Mouse (Mus musculus): ENCODE results near the gene Ssxb5. TPM values are rescaled to one million over a fixed set of nuclear protein-coding genes. Genes with fewer than 3 reads are reported as not detected.
"Not testable (repeated sequence)": the region's sequence is repeated elsewhere in the genome, so short reads cannot be mapped to it uniquely, and the experiment has no call there.

Gene Ssxb5
- not detected in 2 replicates for polyA plus RNA-seq (2014; fragmentation: Nextera tagmentation; extraction: Ambion mirVana)

GRCm38 (mm10) chrX:8803391-8803790 lies at the start of gene Ssxb5:
Gene Ssxb5 (plus strand): TSS chrX:8803691.
- H3K4me2 ChIP-seq (ENCODE audit: low read depth, low read length); H3K27ac ChIP-seq (replicated peaks; ENCODE audit: low read depth, low read length); H3K4me1 ChIP-seq (ENCODE audit: control insufficient read depth, insufficient read depth, low read length); H3K9ac ChIP-seq (replicated peaks; ENCODE audit: low read length); ATAC-seq (replicated peaks; ENCODE audit: insufficient number of reproducible peaks, low FRiP score, low TSS enrichment, low read depth); DNase-seq (ENCODE audit: low spot score); H3K4me3 ChIP-seq (ENCODE audit: low read depth, low read length); H3K27me3 ChIP-seq (ENCODE audit: control insufficient read depth, insufficient read depth, low read length); H3K9me3 ChIP-seq (replicated peaks; ENCODE audit: control insufficient read depth, low read length); H3K36me3 ChIP-seq (replicated peaks; ENCODE audit: control insufficient read depth, insufficient read depth, low read depth, low read length): not testable (repeated sequence)
- 81% methylated on average over 4 of the region's 4 CpGs for WGBS

- Histone ChIP-seq H3K27ac (replicated peaks; ENCODE audit: low read depth, low read length) (no peak overlapping the region), H3K9me3 (replicated peaks; ENCODE audit: control insufficient read depth, low read length) (no peaks in the 10 kb centered on the region), H3K9ac (replicated peaks; ENCODE audit: low read length) (no peak overlapping the region), H3K4me1 (ENCODE audit: control insufficient read depth, insufficient read depth, low read length) (no peaks in the 10 kb centered on the region), H3K36me3 (replicated peaks; ENCODE audit: control insufficient read depth, insufficient read depth, low read depth, low read length) (no peaks in the 10 kb centered on the region), H3K4me3 (ENCODE audit: low read depth, low read length) (no peak overlapping the region), H3K27me3 (ENCODE audit: control insufficient read depth, insufficient read depth, low read length) (no peaks in the 10 kb centered on the region), H3K4me2 (ENCODE audit: low read depth, low read length) (no peak overlapping the region)
- no peak for ATAC-seq (replicated peaks; ENCODE audit: insufficient number of reproducible peaks, low FRiP score, low TSS enrichment, low read depth)
- peak; percentile 11 for DNase-seq (ENCODE audit: low spot score)
Observed at GRCm38 (mm10) chrX:8832043-8832442, 28.6 kb downstream of the Ssxb5 start.

- Histone ChIP-seq H3K9me3 (replicated peaks; ENCODE audit: control insufficient read depth, low read length) (no peaks in the 10 kb centered on the region), H3K36me3 (replicated peaks; ENCODE audit: control insufficient read depth, insufficient read depth, low read depth, low read length) (no peaks in the 10 kb centered on the region), H3K4me1 (ENCODE audit: control insufficient read depth, insufficient read depth, low read length) (no peaks in the 10 kb centered on the region), H3K27me3 (ENCODE audit: control insufficient read depth, insufficient read depth, low read length) (no peaks in the 10 kb centered on the region), H3K4me2 (ENCODE audit: low read depth, low read length) (no peak within 1 kb of the TSS), H3K9ac (replicated peaks; ENCODE audit: low read length) (no peak within 1 kb of the TSS), H3K27ac (replicated peaks; ENCODE audit: low read depth, low read length) (no peak within 1 kb of the TSS), H3K4me3 (ENCODE audit: low read depth, low read length) (no peak within 1 kb of the TSS)
- no peak for DNase-seq (ENCODE audit: low spot score)
- no peak for ATAC-seq (replicated peaks; ENCODE audit: insufficient number of reproducible peaks, low FRiP score, low TSS enrichment, low read depth)
- 64% methylated on average over 1 of the region's 1 CpGs for WGBS
Observed at GRCm38 (mm10) chrX:8843694-8844093, 40.2 kb downstream of the Ssxb5 start, which contains the start of gene Gm6592. Gene Gm6592 (plus strand): TSS chrX:8843994.

GRCm38 (mm10) chrX:8852486-8852885 lies 49.0 kb downstream of the Ssxb5 start:
- Histone ChIP-seq H3K27me3 (ENCODE audit: control insufficient read depth, insufficient read depth, low read length) (no peaks in the 10 kb centered on the region), H3K4me2 (ENCODE audit: low read depth, low read length) (no peak overlapping the region), H3K9me3 (replicated peaks; ENCODE audit: control insufficient read depth, low read length) (no peaks in the 10 kb centered on the region), H3K4me1 (ENCODE audit: control insufficient read depth, insufficient read depth, low read length) (no peaks in the 10 kb centered on the region), H3K9ac (replicated peaks; ENCODE audit: low read length) (no peak overlapping the region), H3K36me3 (replicated peaks; ENCODE audit: control insufficient read depth, insufficient read depth, low read depth, low read length) (no peaks in the 10 kb centered on the region), H3K4me3 (ENCODE audit: low read depth, low read length) (no peak overlapping the region), H3K27ac (replicated peaks; ENCODE audit: low read depth, low read length) (no peak overlapping the region)
- ATAC-seq (replicated peaks; ENCODE audit: insufficient number of reproducible peaks, low FRiP score, low TSS enrichment, low read depth) (no peak), DNase-seq (ENCODE audit: low spot score) (no peak)
- WGBS, result 84% methylated on average over 10 of the region's 10 CpGs

Other genes with a start within 250 kb of the Ssxb5 start
- not detected in 2 replicates for gene Ssxb3, start 211.9 kb upstream of the Ssxb5 start, polyA plus RNA-seq (2014; fragmentation: Nextera tagmentation; extraction: Ambion mirVana)
- gene Ssxb8, start 112.8 kb upstream of the Ssxb5 start, polyA plus RNA-seq (2014; fragmentation: Nextera tagmentation; extraction: Ambion mirVana), result not detected in 2 replicates
- gene Ssx9, start 55.3 kb upstream of the Ssxb5 start, polyA plus RNA-seq (2014; fragmentation: Nextera tagmentation; extraction: Ambion mirVana), result not detected in 2 replicates
- gene Gm6592, start 40.3 kb downstream of the Ssxb5 start, polyA plus RNA-seq (2014; fragmentation: Nextera tagmentation; extraction: Ambion mirVana), result not detected in 2 replicates
- gene Gm5751, start 70.6 kb downstream of the Ssxb5 start, polyA plus RNA-seq (2014; fragmentation: Nextera tagmentation; extraction: Ambion mirVana), result not detected in 2 replicates
- gene B630019K06Rik, start 88.7 kb downstream of the Ssxb5 start, polyA plus RNA-seq (2014; fragmentation: Nextera tagmentation; extraction: Ambion mirVana), result 5.5 and 5.8 TPM in 2 replicates
- gene Fthl17b, start 159.3 kb downstream of the Ssxb5 start, polyA plus RNA-seq (2014; fragmentation: Nextera tagmentation; extraction: Ambion mirVana), result not detected in 2 replicates
- not detected in 2 replicates for gene Fthl17c, start 172.9 kb downstream of the Ssxb5 start, polyA plus RNA-seq (2014; fragmentation: Nextera tagmentation; extraction: Ambion mirVana)
- gene Fthl17d, start 183.1 kb downstream of the Ssxb5 start, polyA plus RNA-seq (2014; fragmentation: Nextera tagmentation; extraction: Ambion mirVana), result not detected in 2 replicates
- not detected in 2 replicates for gene Fthl17e, start 229.8 kb downstream of the Ssxb5 start, polyA plus RNA-seq (2014; fragmentation: Nextera tagmentation; extraction: Ambion mirVana)

Measured in embryonic facial prominence, embryonic 11.5 days (tissue).